Mouse (Mus musculus): ENCODE measurements at regions not wholly inside any gene's neighbourhood (a gene's known extent, or its start where the extent isn't known, plus 50 kb on each side); places are given as distances from the start of the nearest gene placed in this dataset.

DNA sequence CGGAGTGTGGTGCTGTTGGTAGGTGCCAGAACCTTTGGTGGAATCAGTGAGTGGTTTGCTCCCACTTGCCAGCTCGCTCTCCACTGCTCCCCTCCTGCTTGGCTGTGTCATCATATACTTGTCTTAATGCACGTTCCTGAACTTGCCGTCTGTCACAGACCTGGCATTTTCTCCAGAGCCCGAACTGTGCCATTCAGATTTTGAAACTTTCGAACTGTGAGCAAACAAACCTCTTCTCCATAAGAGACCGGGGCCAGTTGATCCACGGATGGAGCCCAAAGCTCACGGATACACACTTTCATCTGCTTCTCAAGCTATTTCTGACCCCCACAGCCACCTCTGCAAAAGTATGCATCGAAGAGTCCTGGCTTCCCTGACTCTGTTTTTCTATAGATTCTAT lies 141.0 kb upstream of the Rreb1 start:
- Histone ChIP-seq H3K27ac (ENCODE audit: low read length) (no peak overlapping the region), H3K9me3 (ENCODE audit: low read length) (0 out of 2 replicates have a peak, but pooled peaks cover 5% of the 10 kb centered on the region), H3K9ac (replicated peaks; ENCODE audit: low read length) (no peak overlapping the region), H3K4me3 (ENCODE audit: low read length) (no peak overlapping the region), H3K27me3 (ENCODE audit: insufficient read depth, low read length) (no peaks in the 10 kb centered on the region), H3K36me3 (ENCODE audit: insufficient read depth, low read length) (no peaks in the 10 kb centered on the region), H3K4me2 (replicated peaks; ENCODE audit: low read depth, low read length) (no peak overlapping the region), H3K4me1 (ENCODE audit: insufficient read depth, low read length) (peaks cover 6% of the 10 kb centered on the region; the same call in 1 of the 2 replicates)
- 79% methylated on average over 10 of the region's 10 CpGs for WGBS
- no peak for ATAC-seq (ENCODE audit: low FRiP score, low TSS enrichment)

GRCm38 (mm10) chr13:37638071-37638511 lies 140.1 kb upstream of the Rreb1 start:
- WGBS, result 10% methylated on average over 8 of the region's 8 CpGs
- no peak overlapping the region for H3K4me2 ChIP-seq (replicated peaks; ENCODE audit: low read depth, low read length)
- no peaks in the 10 kb centered on the region for H3K9me3 ChIP-seq (ENCODE audit: low read length)
- H3K9ac ChIP-seq (replicated peaks; ENCODE audit: low read length), result no peak overlapping the region
- no peak overlapping the region for H3K4me3 ChIP-seq (ENCODE audit: low read length)
- no peak overlapping the region for H3K27ac ChIP-seq (ENCODE audit: low read length)
- H3K4me1 ChIP-seq (ENCODE audit: insufficient read depth, low read length), result peaks cover 6% of the 10 kb centered on the region; the same call in 1 of the 2 replicates
- ATAC-seq (ENCODE audit: low FRiP score, low TSS enrichment), result no peak
- no peaks in the 10 kb centered on the region for H3K27me3 ChIP-seq (ENCODE audit: insufficient read depth, low read length)
- H3K36me3 ChIP-seq (ENCODE audit: insufficient read depth, low read length), result no peaks in the 10 kb centered on the region

- 63% methylated on average over 13 of the region's 13 CpGs for WGBS
- no peak for ATAC-seq (ENCODE audit: low FRiP score, low TSS enrichment)
Measured at GRCm38 (mm10) chr13:37642410-37643093, 135.6 kb upstream of the Rreb1 start.

GRCm38 (mm10) chr13:37644751-37645181 lies 133.4 kb upstream of the Rreb1 start:
- WGBS, result 70% methylated on average over 8 of the region's 8 CpGs
- no peak overlapping the region for H3K4me3 ChIP-seq (ENCODE audit: low read length)
- H3K9ac ChIP-seq (replicated peaks; ENCODE audit: low read length), result no peak overlapping the region
- no peak overlapping the region for H3K4me2 ChIP-seq (replicated peaks; ENCODE audit: low read depth, low read length)
- H3K9me3 ChIP-seq (ENCODE audit: low read length), result no peaks in the 10 kb centered on the region
- no peaks in the 10 kb centered on the region for H3K4me1 ChIP-seq (ENCODE audit: insufficient read depth, low read length)
- H3K27ac ChIP-seq (ENCODE audit: low read length), result no peak overlapping the region
- H3K27me3 ChIP-seq (ENCODE audit: insufficient read depth, low read length), result no peaks in the 10 kb centered on the region
- ATAC-seq (ENCODE audit: low FRiP score, low TSS enrichment), result no peak
- H3K36me3 ChIP-seq (ENCODE audit: insufficient read depth, low read length), result no peaks in the 10 kb centered on the region

More at GRCm38 (mm10) chr13:37642410-37643093, 135.6 kb upstream of the Rreb1 start:
- no peak overlapping the region for H3K4me2 ChIP-seq (replicated peaks; ENCODE audit: low read depth, low read length)
- no peak overlapping the region for H3K27ac ChIP-seq (ENCODE audit: low read length)
- H3K4me3 ChIP-seq (ENCODE audit: low read length), result no peak overlapping the region
- H3K9ac ChIP-seq (replicated peaks; ENCODE audit: low read length), result no peak overlapping the region
- H3K4me1 ChIP-seq (ENCODE audit: insufficient read depth, low read length), result peaks cover 6% of the 10 kb centered on the region; the same call in 1 of the 2 replicates
- no peaks in the 10 kb centered on the region for H3K9me3 ChIP-seq (ENCODE audit: low read length)
- no peaks in the 10 kb centered on the region for H3K36me3 ChIP-seq (ENCODE audit: insufficient read depth, low read length)
- no peaks in the 10 kb centered on the region for H3K27me3 ChIP-seq (ENCODE audit: insufficient read depth, low read length)

GRCm38 (mm10) chr13:37649467-37650080 lies 128.6 kb upstream of the Rreb1 start:
- no peaks in the 10 kb centered on the region for H3K27me3 ChIP-seq (ENCODE audit: insufficient read depth, low read length)
- H3K4me3 ChIP-seq (ENCODE audit: low read length), result no peak overlapping the region
- ATAC-seq (ENCODE audit: low FRiP score, low TSS enrichment), result no peak
- H3K4me1 ChIP-seq (ENCODE audit: insufficient read depth, low read length), result no peaks in the 10 kb centered on the region
- 32% methylated on average over 8 of the region's 9 CpGs for WGBS
- no peak overlapping the region for H3K27ac ChIP-seq (ENCODE audit: low read length)
- H3K9me3 ChIP-seq (ENCODE audit: low read length), result no peaks in the 10 kb centered on the region
- H3K9ac ChIP-seq (replicated peaks; ENCODE audit: low read length), result no peak overlapping the region
- no peaks in the 10 kb centered on the region for H3K36me3 ChIP-seq (ENCODE audit: insufficient read depth, low read length)
- H3K4me2 ChIP-seq (replicated peaks; ENCODE audit: low read depth, low read length), result no peak overlapping the region

GRCm38 (mm10) chr13:37651221-37651946 lies 126.8 kb upstream of the Rreb1 start:
- H3K4me2 ChIP-seq (replicated peaks; ENCODE audit: low read depth, low read length), result no peak overlapping the region
- H3K36me3 ChIP-seq (ENCODE audit: insufficient read depth, low read length), result no peaks in the 10 kb centered on the region
- WGBS, result 81% methylated on average over 10 of the region's 10 CpGs
- H3K27ac ChIP-seq (ENCODE audit: low read length), result no peak overlapping the region
- H3K4me1 ChIP-seq (ENCODE audit: insufficient read depth, low read length), result no peaks in the 10 kb centered on the region
- no peak for ATAC-seq (ENCODE audit: low FRiP score, low TSS enrichment)
- H3K9me3 ChIP-seq (ENCODE audit: low read length), result no peaks in the 10 kb centered on the region
- no peaks in the 10 kb centered on the region for H3K27me3 ChIP-seq (ENCODE audit: insufficient read depth, low read length)
- no peak overlapping the region for H3K9ac ChIP-seq (replicated peaks; ENCODE audit: low read length)
- H3K4me3 ChIP-seq (ENCODE audit: low read length), result no peak overlapping the region

- H3K9ac ChIP-seq (replicated peaks; ENCODE audit: low read length), result no peak overlapping the region
- no peak overlapping the region for H3K4me2 ChIP-seq (replicated peaks; ENCODE audit: low read depth, low read length)
- no peaks in the 10 kb centered on the region for H3K27me3 ChIP-seq (ENCODE audit: insufficient read depth, low read length)
- no peak for ATAC-seq (ENCODE audit: low FRiP score, low TSS enrichment)
- no peak overlapping the region for H3K27ac ChIP-seq (ENCODE audit: low read length)
- no peaks in the 10 kb centered on the region for H3K9me3 ChIP-seq (ENCODE audit: low read length)
- H3K36me3 ChIP-seq (ENCODE audit: insufficient read depth, low read length), result no peaks in the 10 kb centered on the region
- H3K4me3 ChIP-seq (ENCODE audit: low read length), result no peak overlapping the region
- WGBS, result 89% methylated on average over 5 of the region's 5 CpGs
- no peaks in the 10 kb centered on the region for H3K4me1 ChIP-seq (ENCODE audit: insufficient read depth, low read length)
Measured at GRCm38 (mm10) chr13:37654651-37655050, 123.5 kb upstream of the Rreb1 start.

DNA sequence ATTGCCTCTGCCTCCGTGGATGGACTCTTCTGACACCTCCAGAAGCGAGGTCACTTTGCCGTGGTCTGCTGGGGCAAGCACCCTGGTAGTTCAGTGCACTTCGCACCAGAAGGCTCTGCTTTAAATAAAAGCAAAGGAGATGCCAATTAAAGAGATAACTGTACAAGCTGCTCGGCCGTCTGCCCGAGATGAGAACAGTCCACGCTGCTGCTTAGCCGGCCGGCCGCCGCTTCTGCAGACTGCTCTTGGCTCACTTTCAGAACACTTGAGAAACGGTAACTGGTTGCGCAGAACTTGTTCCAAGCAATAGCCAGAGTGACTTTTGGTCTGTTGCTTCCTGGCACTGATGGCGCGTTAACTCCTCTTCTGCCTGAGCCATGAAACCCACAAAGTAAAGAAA lies 121.0 kb upstream of the Rreb1 start:
- 62% methylated on average over 16 of the region's 16 CpGs for WGBS
- H3K4me3 ChIP-seq (ENCODE audit: low read length), result no peak overlapping the region
- H3K36me3 ChIP-seq (ENCODE audit: insufficient read depth, low read length), result no peaks in the 10 kb centered on the region
- no peaks in the 10 kb centered on the region for H3K27me3 ChIP-seq (ENCODE audit: insufficient read depth, low read length)
- no peak overlapping the region for H3K27ac ChIP-seq (ENCODE audit: low read length)
- no peak overlapping the region; the same call in 1 of the 2 replicates for H3K4me2 ChIP-seq (replicated peaks; ENCODE audit: low read depth, low read length)
- no peak for ATAC-seq (ENCODE audit: low FRiP score, low TSS enrichment)
- no peak overlapping the region for H3K9ac ChIP-seq (replicated peaks; ENCODE audit: low read length)
- H3K9me3 ChIP-seq (ENCODE audit: low read length), result no peaks in the 10 kb centered on the region
- no peaks in the 10 kb centered on the region for H3K4me1 ChIP-seq (ENCODE audit: insufficient read depth, low read length)

- Histone ChIP-seq H3K9me3 (ENCODE audit: low read length) (no peaks in the 10 kb centered on the region), H3K27me3 (ENCODE audit: insufficient read depth, low read length) (no peaks in the 10 kb centered on the region), H3K4me3 (ENCODE audit: low read length) (no peak overlapping the region), H3K4me2 (replicated peaks; ENCODE audit: low read depth, low read length) (no peak overlapping the region), H3K9ac (replicated peaks; ENCODE audit: low read length) (no peak overlapping the region), H3K36me3 (ENCODE audit: insufficient read depth, low read length) (no peaks in the 10 kb centered on the region), H3K27ac (ENCODE audit: low read length) (no peak overlapping the region), H3K4me1 (ENCODE audit: insufficient read depth, low read length) (no peaks in the 10 kb centered on the region)
- 59% methylated on average over 2 of the region's 2 CpGs for WGBS
- no peak for ATAC-seq (ENCODE audit: low FRiP score, low TSS enrichment)
Measured at GRCm38 (mm10) chr13:37658034-37658433, 120.2 kb upstream of the Rreb1 start.

GRCm38 (mm10) chr13:37658519-37658918 lies 119.7 kb upstream of the Rreb1 start:
- H3K4me3 ChIP-seq (ENCODE audit: low read length), result no peak overlapping the region
- no peaks in the 10 kb centered on the region for H3K4me1 ChIP-seq (ENCODE audit: insufficient read depth, low read length)
- no peaks in the 10 kb centered on the region for H3K36me3 ChIP-seq (ENCODE audit: insufficient read depth, low read length)
- no peaks in the 10 kb centered on the region for H3K9me3 ChIP-seq (ENCODE audit: low read length)
- H3K4me2 ChIP-seq (replicated peaks; ENCODE audit: low read depth, low read length), result no peak overlapping the region
- ATAC-seq (ENCODE audit: low FRiP score, low TSS enrichment), result no peak
- no peak overlapping the region for H3K27ac ChIP-seq (ENCODE audit: low read length)
- H3K9ac ChIP-seq (replicated peaks; ENCODE audit: low read length), result no peak overlapping the region
- H3K27me3 ChIP-seq (ENCODE audit: insufficient read depth, low read length), result no peaks in the 10 kb centered on the region
- WGBS, result 83% methylated on average over 6 of the region's 6 CpGs
